Mouse (Mus musculus): ENCODE results near the gene Cdr2l. TPM values are rescaled to one million over a fixed set of nuclear protein-coding genes. Genes with fewer than 3 reads are reported as not detected.
"Not testable (repeated sequence)": the region's sequence is repeated elsewhere in the genome, so short reads cannot be mapped to it uniquely, and the experiment has no call there.

Cdr2l gene
- total RNA-seq, 2 experiments from 2014 or later, result 18.4 to 19.1 TPM

DNA sequence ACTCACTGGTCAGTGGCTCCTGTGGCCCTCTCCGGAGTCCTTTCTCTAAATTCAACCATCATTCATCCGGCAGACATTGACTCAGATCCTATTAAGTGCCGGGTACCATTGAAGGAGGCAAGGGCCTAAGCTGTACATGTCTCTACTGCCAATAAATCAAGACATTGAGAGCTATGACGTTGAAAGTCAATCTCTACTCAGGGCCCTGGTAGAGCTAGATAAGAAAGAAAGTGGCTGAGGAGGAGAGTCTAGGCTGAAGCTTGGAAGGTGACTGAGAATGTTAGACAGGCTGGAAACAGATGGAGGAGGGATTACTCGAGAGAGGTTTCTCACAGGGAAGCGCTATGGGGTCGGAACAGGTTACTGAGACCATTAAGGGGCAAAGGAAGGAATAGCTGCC lies 11.3 kb upstream of the Cdr2l start:
- no peak for DNase-seq (ENCODE audit: low spot score in 2 of 2)

- no peak for DNase-seq (ENCODE audit: low spot score in 2 of 2)
These were observed 10.4 kb upstream of the Cdr2l start for GRCm38 (mm10) chr11:115371354-115371753.

- no peak for DNase-seq (ENCODE audit: low spot score in 2 of 2)
These were observed 9.7 kb upstream of the Cdr2l start for GRCm38 (mm10) chr11:115372015-115372414.

DNA sequence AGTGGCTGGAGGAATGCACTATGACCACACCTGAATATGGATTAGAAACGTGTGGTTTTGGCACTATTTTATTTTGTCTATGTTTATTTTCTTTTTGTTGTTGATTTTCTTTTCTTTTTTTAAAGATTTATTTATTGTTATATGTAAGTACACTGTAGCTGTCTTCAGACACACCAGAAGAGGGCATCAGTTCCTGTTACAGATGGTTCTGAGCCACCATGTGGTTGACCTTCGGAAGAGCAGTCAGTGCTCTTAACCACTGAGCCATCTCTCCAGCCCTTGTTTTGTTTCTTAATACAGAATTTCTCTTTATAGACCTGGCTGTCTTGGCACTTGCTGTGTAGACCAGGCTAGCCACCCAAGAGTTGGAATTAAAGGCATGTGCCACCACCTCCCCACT lies 9.0 kb upstream of the Cdr2l start:
- DNase-seq (ENCODE audit: low spot score in 2 of 2), result no peak

- DNase-seq (ENCODE audit: low spot score in 2 of 2), result peak; percentile 77 to 80
These were observed 7.7 kb upstream of the Cdr2l start for GRCm38 (mm10) chr11:115373805-115374694.

- peak; percentile 44 to 55 for DNase-seq (ENCODE audit: low spot score in 2 of 2)
These were observed 6.9 kb upstream of the Cdr2l start for GRCm38 (mm10) chr11:115374695-115375425.

DNA sequence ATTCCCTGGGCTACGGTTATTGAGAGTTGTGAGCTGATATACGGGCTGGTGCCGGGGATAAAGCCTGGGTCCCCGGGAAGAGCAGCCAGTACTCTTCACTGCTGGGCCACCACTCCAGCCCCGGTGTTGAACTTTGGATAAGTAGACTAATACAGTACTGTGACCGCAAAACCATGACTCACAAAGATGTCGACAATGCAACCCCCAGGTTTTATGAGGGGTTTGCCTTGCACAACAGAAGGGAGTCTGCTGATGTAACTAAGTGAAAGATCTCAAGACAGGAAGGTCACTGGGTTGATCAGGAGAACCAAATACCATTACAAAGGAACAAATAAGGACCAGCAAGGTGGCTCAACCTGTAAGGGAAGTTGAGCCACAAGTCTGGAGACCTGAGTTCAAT lies 5.0 kb upstream of the Cdr2l start:
- no peak for DNase-seq (ENCODE audit: low spot score in 2 of 2)

DNA sequence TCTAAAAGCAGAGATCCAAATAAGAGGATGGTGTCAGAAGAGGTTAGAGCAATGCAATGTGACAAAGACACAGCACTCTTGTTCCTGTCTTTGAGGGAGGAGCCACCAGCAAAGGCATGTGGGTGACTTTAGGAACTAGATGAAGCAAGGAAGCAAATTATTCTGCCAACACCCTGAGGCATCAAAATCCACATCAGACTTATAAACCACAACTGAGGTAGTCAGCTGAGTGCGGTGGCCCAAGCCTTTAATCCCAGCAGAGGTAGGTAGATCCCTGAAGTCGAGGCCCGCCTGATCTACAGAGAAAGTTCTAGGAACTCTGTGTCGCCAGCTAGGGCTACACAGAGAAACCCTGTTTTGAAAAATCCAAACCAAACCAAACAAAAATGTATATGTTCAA lies 4.5 kb upstream of the Cdr2l start:
- no peak for DNase-seq (ENCODE audit: low spot score in 2 of 2)

- DNase-seq (ENCODE audit: low spot score in 2 of 2), result no peak
These were observed 3.9 kb upstream of the Cdr2l start for GRCm38 (mm10) chr11:115377854-115378253.

DNA sequence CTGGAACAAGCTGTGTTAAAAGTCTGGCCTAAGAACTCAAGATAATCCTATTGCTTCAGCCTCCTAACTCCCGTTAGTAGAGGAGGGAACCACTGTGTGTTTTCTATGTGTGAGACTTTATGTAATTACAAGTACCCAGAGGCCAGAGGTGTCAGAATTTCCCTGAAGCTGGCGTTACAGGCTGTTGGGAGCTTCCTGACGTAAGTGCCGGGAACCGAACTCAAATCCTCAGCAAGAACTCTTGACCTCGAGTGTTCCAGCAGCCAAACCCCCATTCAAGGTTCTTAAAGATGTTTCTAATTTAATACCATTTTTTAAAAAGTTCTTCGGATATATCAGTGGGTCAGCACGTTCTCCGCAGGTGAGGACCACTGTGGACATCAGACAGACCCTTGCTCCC lies 440 bp upstream of the Cdr2l start:
- DNase-seq (ENCODE audit: low spot score in 2 of 2), result no peak

DNA sequence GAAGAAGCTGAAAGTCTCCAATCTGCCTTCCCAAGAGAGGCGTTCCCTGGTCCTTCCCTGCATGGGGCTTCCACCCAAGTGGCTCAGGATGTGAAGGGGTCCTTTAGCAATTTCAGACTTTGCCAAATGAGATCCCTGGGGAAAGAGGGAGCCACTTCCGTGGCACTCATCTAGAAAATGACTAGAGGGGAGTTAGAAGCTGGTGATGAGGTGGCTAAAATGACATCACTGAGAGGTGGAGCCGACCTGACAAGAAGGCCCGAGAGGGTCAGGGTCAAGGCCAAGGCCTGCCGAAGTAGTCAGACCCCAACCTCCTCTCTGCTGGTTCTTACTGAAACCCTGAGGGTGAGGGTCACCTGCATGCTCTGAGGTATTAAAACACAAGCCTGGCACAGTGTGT lies 1.2 kb downstream of the Cdr2l start:
- no peak for DNase-seq (ENCODE audit: low spot score in 2 of 2)

GRCm38 (mm10) chr11:115383701-115384474 lies 2.2 kb downstream of the Cdr2l start:
- peak; percentile 55 to 62 for DNase-seq (ENCODE audit: low spot score in 2 of 2)

- DNase-seq (ENCODE audit: low spot score in 2 of 2), result no peak
These were observed 2.9 kb downstream of the Cdr2l start for GRCm38 (mm10) chr11:115384587-115384986.

DNA sequence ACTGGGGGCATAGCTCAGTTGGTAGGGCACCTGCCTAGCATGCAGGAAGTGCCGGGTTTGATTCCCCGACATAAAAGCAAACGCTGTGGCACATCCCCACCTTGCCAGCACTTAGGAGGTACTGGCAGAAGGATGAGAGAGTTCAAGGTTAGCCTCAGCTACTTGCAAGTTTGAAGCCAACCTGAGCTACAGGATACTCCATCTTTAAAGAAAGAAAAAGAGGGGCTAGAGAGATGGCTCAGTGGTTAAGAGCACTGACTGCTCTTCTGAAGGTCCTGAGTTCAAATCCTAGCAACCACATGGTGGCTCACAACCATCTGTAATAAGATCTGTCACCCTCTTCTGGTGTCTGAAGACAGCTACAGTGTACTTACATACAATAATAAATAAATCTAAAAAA lies 5.1 kb downstream of the Cdr2l start:
- not testable (repeated sequence) for DNase-seq (ENCODE audit: low spot score in 2 of 2)

- DNase-seq (ENCODE audit: low spot score in 2 of 2), result no peak
These were observed 9.6 kb downstream of the Cdr2l start for GRCm38 (mm10) chr11:115391358-115391757.

- DNase-seq (ENCODE audit: low spot score in 2 of 2), result no peak
These were observed 12.1 kb downstream of the Cdr2l start for GRCm38 (mm10) chr11:115393721-115394325.

DNA sequence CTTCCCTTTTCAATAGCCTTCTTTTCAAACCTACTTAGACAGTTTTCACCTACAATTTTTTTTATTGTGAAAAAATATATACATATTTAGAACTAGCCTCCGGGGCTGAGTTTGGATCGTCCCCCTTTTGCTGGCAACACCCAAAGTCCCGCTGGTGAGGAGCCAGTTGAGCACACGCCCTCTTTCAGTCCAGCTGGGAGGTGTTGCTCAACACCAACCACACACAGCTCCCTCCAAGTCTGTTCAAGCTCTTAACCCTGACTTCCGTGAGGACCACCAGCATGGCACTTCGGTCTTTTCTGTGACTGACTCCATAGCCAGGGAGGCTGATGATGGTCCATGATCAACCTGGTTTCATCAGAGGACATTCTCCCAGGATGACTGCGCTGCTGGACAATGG lies 16.4 kb downstream of the Cdr2l start:
- no peak for DNase-seq (ENCODE audit: low spot score in 2 of 2)

DNA sequence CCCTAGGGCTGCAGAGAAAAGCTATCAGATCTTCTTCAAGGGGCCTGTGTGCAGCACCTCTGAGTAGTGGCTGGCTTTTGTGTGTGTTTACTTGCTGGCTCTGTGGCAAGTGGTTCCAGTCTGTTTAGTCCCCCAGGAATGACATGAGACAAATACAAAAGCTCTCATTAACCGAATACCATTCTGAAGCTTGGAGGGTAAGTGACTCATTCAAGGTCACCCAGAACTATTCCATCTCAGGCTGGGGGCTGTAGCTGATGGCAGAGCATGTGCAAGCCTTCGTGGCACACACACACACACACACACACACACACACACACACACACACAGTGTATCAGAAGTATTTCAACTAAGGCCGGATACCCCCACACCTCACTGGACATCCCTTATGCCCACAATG lies 18.4 kb downstream of the Cdr2l start:
- no peak for DNase-seq (ENCODE audit: low spot score in 2 of 2)

GRCm38 (mm10) chr11:115400630-115401391 lies 19.1 kb downstream of the Cdr2l start:
- no peak for DNase-seq (ENCODE audit: low spot score in 2 of 2)

DNA sequence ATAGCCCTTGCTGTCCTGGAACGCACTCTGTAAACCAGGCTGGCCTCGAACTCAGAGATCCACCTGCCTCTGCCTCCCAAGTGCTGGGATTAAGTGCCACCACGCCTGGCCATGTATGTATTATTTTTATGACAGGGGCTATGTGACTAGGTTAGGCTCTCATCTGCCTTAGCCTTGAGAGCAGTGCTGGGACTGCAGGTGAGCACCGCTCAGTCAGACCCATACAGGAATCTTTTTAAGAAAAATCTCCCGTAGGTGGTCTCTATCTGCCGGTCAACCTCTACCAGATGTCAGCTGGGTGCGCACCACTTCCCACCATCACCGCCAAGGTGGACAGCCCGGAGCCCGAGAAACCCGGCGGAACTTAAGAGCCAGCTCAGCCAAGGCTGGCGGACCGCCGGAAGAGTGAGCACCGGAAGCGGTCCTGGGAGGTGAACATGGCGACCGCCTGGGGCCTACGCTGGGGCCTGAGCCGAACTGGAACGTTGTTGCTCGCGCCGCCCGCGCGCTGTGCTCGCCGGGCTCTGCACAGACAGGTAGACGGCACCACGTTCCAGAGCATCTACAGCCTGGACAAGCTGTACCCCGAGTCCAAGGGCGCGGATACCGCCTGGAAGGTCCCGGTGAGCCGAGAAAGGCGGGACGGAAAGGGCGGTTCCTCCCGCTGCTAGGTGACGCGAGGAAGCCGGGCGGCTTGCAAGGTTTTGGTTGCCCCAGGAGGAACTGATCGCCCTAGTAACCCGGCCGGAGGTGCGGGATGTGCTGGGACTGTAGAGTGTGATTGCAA lies 21.8 kb downstream of the Cdr2l start, which contains the start of gene Mrpl58:
Gene Mrpl58, plus strand, starts transcription at position 415 of the 787 bp plus-strand sequence.
- peak; percentile 88 to 89 for DNase-seq (ENCODE audit: low spot score in 2 of 2)

Measured in layer of hippocampus, postnatal 10 days (tissue).